In the genomic region with DNA sequence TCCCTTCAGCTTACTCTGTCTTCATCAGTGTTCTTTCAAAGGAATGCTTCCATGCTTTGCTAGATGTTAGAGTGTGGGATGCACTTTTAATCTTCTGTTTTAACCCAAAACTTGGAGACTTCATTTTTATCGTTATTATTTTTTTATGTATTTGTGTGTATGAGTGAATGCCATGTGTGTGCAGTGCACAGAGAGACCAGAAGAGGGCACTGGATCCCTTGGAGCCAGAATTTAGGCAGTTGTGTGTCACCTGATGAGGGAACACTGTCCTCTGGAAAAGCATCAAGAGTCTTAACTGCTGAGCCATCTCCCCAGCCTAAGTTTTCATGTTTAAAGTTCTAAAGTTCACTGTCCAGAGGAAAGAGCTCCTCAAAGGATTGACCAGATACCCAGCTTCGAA, we compare ENCODE assay signal across 9 mouse cellular contexts.
A peak's percentile ranks its signal among the peaks of the same experiment; 100 is the strongest.
DNase-seq lines count a peak whose midpoint lies in the region; ATAC-seq and TF ChIP-seq lines count a peak whose summit lies in the region.
"Had no signal": no experiment of that assay in that cellular context is flagged by ENCODE, and none has a peak within 500 bp of the region (broad histone marks: within the 10 kb centered on the region; RNA-seq: fewer than 3 reads in every experiment).

No protein-coding gene starts in this region.

- 96% methylated on average over 2 of the region's 2 CpGs for WGBS in hindbrain, postnatal 0 days
- 85% methylated on average over 2 of the region's 2 CpGs for WGBS in hindbrain, embryonic 11.5 days

- H3K9ac ChIP-seq in hindbrain, postnatal 0 days (replicated peaks; ENCODE audit: low read length), result no peak overlapping the region
- no peak overlapping the region for H3K9ac ChIP-seq in hindbrain, embryonic 11.5 days (ENCODE audit: low read depth, low read length)
- H3K9ac ChIP-seq: hindbrain, embryonic 12.5 days had no signal

- H3K4me2 ChIP-seq in hindbrain, postnatal 0 days (ENCODE audit: low read depth, low read length), result no peak overlapping the region
- no peak overlapping the region for H3K4me2 ChIP-seq in hindbrain, embryonic 11.5 days (replicated peaks; ENCODE audit: low read depth, low read length)
- H3K4me2 ChIP-seq: hindbrain, embryonic 12.5 days had no signal

- H3K27ac ChIP-seq in hindbrain, postnatal 0 days, result no peak overlapping the region
- H3K27ac ChIP-seq in hindbrain, embryonic 11.5 days (ENCODE audit: low read depth, low read length), result no peak overlapping the region
- H3K27ac ChIP-seq: hindbrain, embryonic 12.5 days had no signal

- H3K36me3 ChIP-seq in hindbrain, postnatal 0 days (ENCODE audit: insufficient read depth, low read length), result 0 out of 2 replicates have a peak, but pooled peaks cover 4% of the 10 kb centered on the region
- no peaks in the 10 kb centered on the region for H3K36me3 ChIP-seq in hindbrain, embryonic 11.5 days (ENCODE audit: control insufficient read depth, insufficient read depth, low read length)
- H3K36me3 ChIP-seq: hindbrain, embryonic 12.5 days had no signal

- no peaks in the 10 kb centered on the region for H3K4me1 ChIP-seq in hindbrain, postnatal 0 days (ENCODE audit: insufficient read depth, low read length)
- H3K4me1 ChIP-seq in hindbrain, embryonic 11.5 days (replicated peaks; ENCODE audit: control insufficient read depth, insufficient read depth, low read length), result no peaks in the 10 kb centered on the region
- H3K4me1 ChIP-seq: hindbrain, embryonic 12.5 days had no signal

- no peak overlapping the region for H3K4me3 ChIP-seq in hindbrain, postnatal 0 days (ENCODE audit: low read length)
- H3K4me3 ChIP-seq in hindbrain, embryonic 11.5 days (ENCODE audit: low read depth, low read length), result no peak overlapping the region
- H3K4me3 ChIP-seq: hindbrain, embryonic 12.5 days had no signal

- no peak for DNase-seq in hindbrain, postnatal 0 days (ENCODE audit: low spot score)
- DNase-seq in hindbrain, embryonic 11.5 days (ENCODE audit: low spot score), result no peak
- peak; percentile 5 for DNase-seq in retina, embryonic 14.5 days (ENCODE audit: low spot score)
- no peak for DNase-seq in retina, postnatal 1 day
- peak; percentile 77 for DNase-seq in thymus, postnatal 4 days
- no peak for DNase-seq in layer of hippocampus, postnatal 25 days (ENCODE audit: extremely low spot score in 1 of 2, low spot score in 1 of 2)
- DNase-seq in cerebellum, adult 11 months, result no peak

- TF ChIP-seq CTCF in hindbrain, postnatal 0 days (IDR thresholded peaks at IDR 0.05; ENCODE audit: low read depth), result peak; percentile 68

- no peaks in the 10 kb centered on the region for H3K27me3 ChIP-seq in hindbrain, postnatal 0 days (ENCODE audit: insufficient read depth, low read length)
- H3K27me3 ChIP-seq in hindbrain, embryonic 11.5 days (ENCODE audit: control insufficient read depth, insufficient read depth, low read length), result no peaks in the 10 kb centered on the region
- H3K27me3 ChIP-seq: hindbrain, embryonic 12.5 days had no signal

- no peaks in the 10 kb centered on the region for H3K9me3 ChIP-seq in hindbrain, postnatal 0 days (ENCODE audit: low read length)
- no peaks in the 10 kb centered on the region for H3K9me3 ChIP-seq in hindbrain, embryonic 11.5 days (ENCODE audit: control insufficient read depth, low read length)
- H3K9me3 ChIP-seq: hindbrain, embryonic 12.5 days had no signal

- ATAC-seq in hindbrain, postnatal 0 days, result no peak
- no peak for ATAC-seq in hindbrain, embryonic 11.5 days (ENCODE audit: low FRiP score)
- peak; percentile 55 for ATAC-seq in granulocyte monocyte progenitor cell, adult 5-6 weeks (replicated peaks; ENCODE audit: poor library complexity, severe bottlenecking)

Comparison
In these comparisons a context has a peak if more than half of its experiments do, and no peak if none do; other contexts are left out.
1. DNase-seq: peak in retina, embryonic 14.5 days (single experiment) and thymus, postnatal 4 days (single experiment); none in hindbrain, postnatal 0 days (single experiment), hindbrain, embryonic 11.5 days (single experiment), retina, postnatal 1 day (single experiment), layer of hippocampus, postnatal 25 days (0 of 2) and cerebellum, adult 11 months (single experiment).